Mouse (Mus musculus) forebrain, embryonic 14.5 days (tissue): ENCODE measurements around the gene Fam131a. TPM values are rescaled to one million over a fixed set of nuclear protein-coding genes. Genes with fewer than 3 reads are reported as not detected.

Experiments used
- ATAC-seq: fragments of 200-750 bp; cut with Nextera tagmentation; 2 replicates; pipeline ENCODE4 v1.8.0; 2017; ENCODE audit warnings: mild to moderate bottlenecking, moderate library complexity
- DNase-seq: peaks from one replicate; pipeline ENCODE4 v3.0.0-alpha.2; 2015; ENCODE audit warnings: low spot score
- H3K27ac ChIP-seq: fragments of 300-500 bp; sonication (generic); 2 replicates; pipeline ENCODE4 v1.5.1; 2014; ENCODE audit warnings: low read depth, mild to moderate bottlenecking, control low read depth, low read length, moderate library complexity
- H3K27me3 ChIP-seq: fragments of 300-500 bp; sonication (generic); replicated peaks from 2 replicates; pipeline ENCODE4 v1.6.1; 2014; ENCODE audit warnings: low read length, control low read depth, mixed read lengths; ENCODE audit not compliant: control insufficient read depth, insufficient read depth
- H3K36me3 ChIP-seq: fragments of 300-500 bp; sonication (generic); 2 replicates; pipeline ENCODE4 v1.6.1; 2014; ENCODE audit warnings: low read length, control low read depth; ENCODE audit not compliant: control insufficient read depth, insufficient read depth
- H3K4me1 ChIP-seq: fragments of 300-500 bp; sonication (generic); 2 replicates; pipeline ENCODE4 v1.6.1; 2014; ENCODE audit warnings: antibody characterized with exemption, low read length, control low read depth; ENCODE audit not compliant: control insufficient read depth, insufficient read depth
- H3K4me2 ChIP-seq: fragments of 300-500 bp; sonication (generic); 2 replicates; pipeline ENCODE4 v1.6.1; 2014; ENCODE audit warnings: mild to moderate bottlenecking, control low read depth, low read length
- H3K4me3 ChIP-seq: fragments of 300-500 bp; sonication (generic); 2 replicates; pipeline ENCODE4 v1.5.1; 2014; ENCODE audit warnings: low read depth, low read length, control low read depth
- H3K9ac ChIP-seq: fragments of 300-500 bp; sonication (generic); 2 replicates; pipeline ENCODE4 v1.6.1; 2014; ENCODE audit warnings: mild to moderate bottlenecking, low read length, control low read depth, moderate library complexity
- H3K9me3 ChIP-seq: fragments of 300-500 bp; sonication (generic); replicated peaks from 2 replicates; pipeline ENCODE4 v1.6.1; 2016; ENCODE audit warnings: low read length, control low read depth, mixed read lengths; ENCODE audit not compliant: control insufficient read depth
- WGBS: fragments of 180-500 bp; shearing (Covaris S2); extraction: QIAGEN DNeasy Blood & Tissue Kit; methylation state at CpG from one replicate; pipeline ENCODE4 v1.1.7; 2014; 5-methylcytosine and 5-hydroxymethylcytosine counted together
- polyA plus RNA-seq: library from polyadenylated mRNA; unstranded; fragments of >200 nt; fragmentation: Nextera tagmentation; extraction: Ambion mirVana; gene quantifications from 2 replicates; pipeline ENCODE4 v1.2.1, GENCODE M21; 2014

The Fam131a gene
- polyA plus RNA-seq, 1 experiment from 2014 or later = 51.5 TPM

DNA sequence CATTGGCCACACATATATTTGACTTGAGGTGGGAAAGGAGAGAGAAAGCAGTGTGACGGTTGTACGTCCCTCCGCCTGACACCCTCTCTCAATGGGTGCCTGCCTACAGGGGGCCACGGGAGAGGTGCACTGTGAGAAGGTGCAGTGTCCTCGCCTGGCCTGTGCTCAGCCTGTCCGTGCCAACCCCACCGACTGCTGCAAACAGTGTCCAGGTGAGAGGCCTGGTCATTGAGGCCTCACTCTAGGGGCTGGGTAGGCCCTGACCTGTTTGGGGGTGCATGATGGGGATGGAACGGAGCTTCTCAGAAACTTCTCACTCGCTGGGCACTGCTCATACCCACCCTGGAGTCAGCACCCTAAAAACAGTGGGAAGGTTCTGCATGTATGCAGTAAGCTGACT, 46.8 kb downstream of the Fam131a start:
- H3K4me3 ChIP-seq = no peak overlapping the region
- WGBS = 91% methylated on average over 9 of the region's 9 CpGs
- H3K36me3 ChIP-seq = 0 out of 2 replicates have a peak, but pooled peaks cover 3% of the 10 kb centered on the region
- DNase-seq = no peak
- no peak overlapping the region for H3K27ac ChIP-seq
- no peaks in the 10 kb centered on the region for H3K4me1 ChIP-seq
- peaks cover 8% of the 10 kb centered on the region for H3K27me3 ChIP-seq
- no peak for ATAC-seq
- no peak overlapping the region for H3K4me2 ChIP-seq
- no peak overlapping the region for H3K9ac ChIP-seq
- no peaks in the 10 kb centered on the region for H3K9me3 ChIP-seq

GRCm38 (mm10) chr16:20746641-20747040, 53.6 kb downstream of the Fam131a start:
- no peak overlapping the region for H3K4me3 ChIP-seq
- H3K4me1 ChIP-seq = no peaks in the 10 kb centered on the region; the same call in 1 of the 2 replicates
- H3K27me3 ChIP-seq = no peaks in the 10 kb centered on the region
- no peaks in the 10 kb centered on the region for H3K9me3 ChIP-seq
- H3K4me2 ChIP-seq = no peak overlapping the region
- no peak overlapping the region for H3K9ac ChIP-seq
- no peak overlapping the region for H3K27ac ChIP-seq
- no peaks in the 10 kb centered on the region for H3K36me3 ChIP-seq
- DNase-seq (peak; percentile 91), ATAC-seq (peak; percentile 94)
- 44% methylated on average over 6 of the region's 6 CpGs for WGBS

GRCm38 (mm10) chr16:20750518-20750917, 57.5 kb downstream of the Fam131a start:
- H3K4me1 ChIP-seq = no peaks in the 10 kb centered on the region; the same call in 1 of the 2 replicates
- no peak overlapping the region for H3K9ac ChIP-seq
- H3K27ac ChIP-seq = no peak overlapping the region
- ATAC-seq (no peak), DNase-seq (no peak)
- no peaks in the 10 kb centered on the region for H3K36me3 ChIP-seq
- no peak overlapping the region for H3K4me2 ChIP-seq
- H3K4me3 ChIP-seq = no peak overlapping the region
- H3K9me3 ChIP-seq = no peaks in the 10 kb centered on the region
- 68% methylated on average over 8 of the region's 8 CpGs for WGBS
- H3K27me3 ChIP-seq = no peaks in the 10 kb centered on the region

Other genes with a start within 250 kb of the Fam131a start
- gene Eif2b5, start 194.4 kb upstream of the Fam131a start, polyA plus RNA-seq = 90.3 and 92.1 TPM in 2 replicates
- gene Dvl3, start 176.3 kb upstream of the Fam131a start, polyA plus RNA-seq = 25.3 and 26.0 TPM in 2 replicates
- gene Ap2m1, start 157.8 kb upstream of the Fam131a start, polyA plus RNA-seq = 1,206 and 1,335 TPM in 2 replicates
- gene Abcf3, start 144.7 kb upstream of the Fam131a start, polyA plus RNA-seq = 64.8 and 74.4 TPM in 2 replicates
- gene Vwa5b2, start 103.8 kb upstream of the Fam131a start, polyA plus RNA-seq = 1.3 and 4.1 TPM in 2 replicates
- gene Eef1akmt4, start 81.6 kb upstream of the Fam131a start, polyA plus RNA-seq = 18.2 and 24.8 TPM in 2 replicates
- gene Gm49333, start 81.6 kb upstream of the Fam131a start, polyA plus RNA-seq = 0.17 TPM in 1 of 2 replicates, not detected in the other
- 34.9 and 44.4 TPM in 2 replicates for gene Alg3, start 81.5 kb upstream of the Fam131a start, polyA plus RNA-seq
- 18.6 and 18.9 TPM in 2 replicates for gene Camk2n2, start 72.0 kb upstream of the Fam131a start, polyA plus RNA-seq
- 5.3 and 6.0 TPM in 2 replicates for gene Ece2, start 63.4 kb upstream of the Fam131a start, polyA plus RNA-seq
- 354 and 377 TPM in 2 replicates for gene Psmd2, start 41.6 kb upstream of the Fam131a start, polyA plus RNA-seq
- 97.6 and 109 TPM in 2 replicates for gene Eif4g1, start 24.9 kb upstream of the Fam131a start, polyA plus RNA-seq
- gene Polr2h, start 24.4 kb downstream of the Fam131a start, polyA plus RNA-seq = 112 and 126 TPM in 2 replicates
- 11.9 and 15.2 TPM in 2 replicates for gene Clcn2, start 24.5 kb downstream of the Fam131a start, polyA plus RNA-seq
- gene Chrd, start 39.9 kb downstream of the Fam131a start, polyA plus RNA-seq = 2.6 and 3.8 TPM in 2 replicates
- gene Thpo, start 41.3 kb downstream of the Fam131a start, polyA plus RNA-seq = 0.25 and 0.62 TPM in 2 replicates